Mouse (Mus musculus) right cerebral cortex, postnatal 36 days (tissue): Measurements from ENCODE around the gene Hmx1.
A peak's percentile ranks its signal among the peaks of the same experiment; 100 is the strongest.

Experiments
- DNase-seq, 2 experiments: peaks; one replicate each; pipeline ENCODE4 v3.0.0; 2022; ENCODE audit warnings: low spot score in 2 of 2, mixed read lengths in 1 of 2

Hmx1 gene

GRCm38 (mm10) chr5:35388491-35389111, at the start of gene Hmx1:
TSS of gene Hmx1 (plus strand) at chr5:35389108.
- no peak for DNase-seq

GRCm38 (mm10) chr5:35345084-35345483, 43.8 kb upstream of the Hmx1 start:
- no peak for DNase-seq

- peak; percentile 59 to 74 for DNase-seq
These were observed 40.1 kb upstream of the Hmx1 start for GRCm38 (mm10) chr5:35348794-35349193.

- no peak for DNase-seq
These were observed 31.1 kb upstream of the Hmx1 start for GRCm38 (mm10) chr5:35357544-35358440.

- peak; percentile 90 to 92 for DNase-seq
These were observed 27.2 kb upstream of the Hmx1 start for GRCm38 (mm10) chr5:35361570-35362284.

GRCm38 (mm10) chr5:35366241-35367032, 22.5 kb upstream of the Hmx1 start:
- no peak for DNase-seq

- no peak for DNase-seq
These were observed 20.0 kb upstream of the Hmx1 start for GRCm38 (mm10) chr5:35368916-35369315.

GRCm38 (mm10) chr5:35379066-35379465, 9.8 kb upstream of the Hmx1 start:
- DNase-seq, result no peak

- DNase-seq, result no peak
These were observed 9.1 kb upstream of the Hmx1 start for GRCm38 (mm10) chr5:35379815-35380214.

GRCm38 (mm10) chr5:35387834-35388490, 946 bp upstream of the Hmx1 start:
- no peak for DNase-seq

GRCm38 (mm10) chr5:35389441-35389840, 533 bp downstream of the Hmx1 start:
- DNase-seq, result no peak

GRCm38 (mm10) chr5:35389915-35390314, 1.0 kb downstream of the Hmx1 start:
- no peak for DNase-seq

GRCm38 (mm10) chr5:35390848-35391655, 2.1 kb downstream of the Hmx1 start:
- DNase-seq, result no peak

- DNase-seq, result no peak
These were observed 2.9 kb downstream of the Hmx1 start for GRCm38 (mm10) chr5:35391656-35392333.

GRCm38 (mm10) chr5:35392334-35392695, 3.4 kb downstream of the Hmx1 start:
- no peak for DNase-seq

- no peak for DNase-seq
These were observed 6.9 kb downstream of the Hmx1 start for GRCm38 (mm10) chr5:35395566-35396440.

- no peak for DNase-seq
These were observed 8.2 kb downstream of the Hmx1 start for GRCm38 (mm10) chr5:35396976-35397641.

- DNase-seq, result no peak
These were observed 8.9 kb downstream of the Hmx1 start for GRCm38 (mm10) chr5:35397642-35398309.
